Mouse (Mus musculus) limb, embryonic 11.5 days (tissue): ENCODE data around the gene Tmc2. TPM values are rescaled to one million over a fixed set of nuclear protein-coding genes. Genes with fewer than 3 reads are reported as not detected.

Experiments
- ATAC-seq: fragments of 200-750 bp; cut with Nextera tagmentation; 2 replicates; pipeline ENCODE4 v1.8.0; 2017; ENCODE audit warnings: low read depth; ENCODE audit not compliant: insufficient number of reproducible peaks, low FRiP score, low TSS enrichment
- DNase-seq: peaks from one replicate; pipeline ENCODE4 v3.0.0-alpha.2; 2015; ENCODE audit warnings: low spot score
- H3K27ac ChIP-seq: fragments of 300-500 bp; sonication (generic); replicated peaks from 2 replicates; pipeline ENCODE4 v1.5.1; 2014; ENCODE audit warnings: low read depth, mild to moderate bottlenecking, low read length
- H3K27me3 ChIP-seq: fragments of 300-500 bp; sonication (generic); 2 replicates; pipeline ENCODE4 v1.6.1; 2014; ENCODE audit warnings: mild to moderate bottlenecking, low read length, mixed read lengths; ENCODE audit not compliant: control insufficient read depth, insufficient read depth
- H3K36me3 ChIP-seq: fragments of 300-500 bp; sonication (generic); 2 replicates; pipeline ENCODE4 v1.6.1; 2014; ENCODE audit warnings: mild to moderate bottlenecking, low read length, moderate library complexity, mixed read lengths; ENCODE audit not compliant: control insufficient read depth, insufficient read depth
- H3K4me1 ChIP-seq: fragments of 300-500 bp; sonication (generic); 2 replicates; pipeline ENCODE4 v1.6.1; 2014; ENCODE audit warnings: low read length, mixed read lengths; ENCODE audit not compliant: control insufficient read depth, insufficient read depth
- H3K4me2 ChIP-seq: fragments of 300-500 bp; sonication (generic); 2 replicates; pipeline ENCODE4 v1.6.1; 2014; ENCODE audit warnings: low read depth, mild to moderate bottlenecking, moderate library complexity; ENCODE audit not compliant: severe bottlenecking
- H3K4me3 ChIP-seq: fragments of 300-500 bp; sonication (generic); 2 replicates; pipeline ENCODE4 v1.5.1; 2014; ENCODE audit warnings: low read depth, low read length
- H3K9ac ChIP-seq: fragments of 300-500 bp; sonication (generic); 2 replicates; pipeline ENCODE4 v1.6.1; 2014; ENCODE audit warnings: mild to moderate bottlenecking, low read length
- H3K9me3 ChIP-seq: fragments of 300-500 bp; sonication (generic); 2 replicates; pipeline ENCODE4 v1.6.1; 2016; ENCODE audit warnings: low read length; ENCODE audit not compliant: control insufficient read depth
- WGBS: fragments of 180-500 bp; shearing (Covaris S2); extraction: QIAGEN DNeasy Blood & Tissue Kit; methylation state at CpG from one replicate; pipeline ENCODE4 v1.1.7; 2014; 5-methylcytosine and 5-hydroxymethylcytosine counted together
- polyA plus RNA-seq: library from polyadenylated mRNA; unstranded; fragments of >200 nt; fragmentation: Nextera tagmentation; extraction: Ambion mirVana; gene quantifications from 2 replicates; pipeline ENCODE4 v1.2.1, GENCODE M21; 2014

The Tmc2 gene
- polyA plus RNA-seq, 1 experiment from 2014 or later: not detected

DNA sequence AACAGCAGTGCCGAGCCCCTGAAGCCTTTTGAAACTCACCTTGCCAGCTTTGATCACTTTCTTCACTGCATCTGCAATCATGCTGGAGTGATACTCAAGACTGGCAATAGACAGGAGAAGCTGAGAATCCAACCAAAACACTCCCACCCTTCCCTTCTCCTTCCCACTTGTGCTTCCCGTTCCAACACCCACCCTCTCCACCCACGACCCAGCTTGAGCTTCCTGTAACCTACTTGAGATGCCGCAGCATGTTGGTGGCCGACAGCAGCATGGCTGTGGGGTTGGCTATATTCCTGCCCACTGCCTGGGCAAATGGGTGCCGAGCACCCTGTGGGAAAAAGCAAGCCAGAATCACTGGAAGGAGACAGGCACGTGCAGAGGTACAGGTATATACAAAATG, 85.2 kb downstream of the Tmc2 start:
- H3K36me3 ChIP-seq: peaks cover 22% of the 10 kb centered on the region
- no peak overlapping the region for H3K4me3 ChIP-seq
- H3K4me1 ChIP-seq: peaks cover 6% of the 10 kb centered on the region; the same call in 1 of the 2 replicates

DNA sequence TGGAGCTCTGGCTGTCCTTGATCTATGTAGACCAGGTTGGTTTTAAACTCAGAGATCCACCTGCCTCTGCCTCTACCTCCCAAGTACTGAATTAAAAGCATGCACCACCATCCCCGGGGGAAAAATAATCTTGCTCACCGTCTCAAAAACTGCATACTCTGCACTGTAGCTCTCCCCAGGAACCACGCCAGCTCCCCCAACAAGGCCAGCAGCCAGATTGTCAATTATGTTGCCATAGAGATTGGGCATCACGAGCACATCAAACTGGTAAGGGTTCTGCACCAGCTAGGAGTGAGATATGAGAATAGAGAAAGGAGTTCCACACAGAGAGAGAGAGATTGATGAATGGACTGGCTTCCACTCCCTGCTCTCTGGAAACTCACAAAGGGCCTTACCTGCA, 85.8 kb downstream of the Tmc2 start:
- Histone ChIP-seq H3K27me3 (no peaks in the 10 kb centered on the region), H3K4me1 (0 out of 2 replicates have a peak, but pooled peaks cover 2% of the 10 kb centered on the region), H3K4me3 (no peak overlapping the region), H3K27ac (no peak overlapping the region), H3K36me3 (peaks cover 20% of the 10 kb centered on the region), H3K9me3 (no peaks in the 10 kb centered on the region), H3K9ac (no peak overlapping the region), H3K4me2 (no peak overlapping the region)
- DNase-seq (no peak), ATAC-seq (no peak)
- 80% methylated on average over 4 of the region's 4 CpGs for WGBS

More for the DNA sequence above, 85.2 kb downstream of the Tmc2 start:
- DNase-seq (no peak), ATAC-seq (no peak)
- no peak overlapping the region for H3K9ac ChIP-seq
- no peaks in the 10 kb centered on the region for H3K27me3 ChIP-seq
- H3K27ac ChIP-seq: no peak overlapping the region
- no peak overlapping the region for H3K4me2 ChIP-seq
- 68% methylated on average over 7 of the region's 7 CpGs for WGBS
- no peaks in the 10 kb centered on the region for H3K9me3 ChIP-seq

DNA sequence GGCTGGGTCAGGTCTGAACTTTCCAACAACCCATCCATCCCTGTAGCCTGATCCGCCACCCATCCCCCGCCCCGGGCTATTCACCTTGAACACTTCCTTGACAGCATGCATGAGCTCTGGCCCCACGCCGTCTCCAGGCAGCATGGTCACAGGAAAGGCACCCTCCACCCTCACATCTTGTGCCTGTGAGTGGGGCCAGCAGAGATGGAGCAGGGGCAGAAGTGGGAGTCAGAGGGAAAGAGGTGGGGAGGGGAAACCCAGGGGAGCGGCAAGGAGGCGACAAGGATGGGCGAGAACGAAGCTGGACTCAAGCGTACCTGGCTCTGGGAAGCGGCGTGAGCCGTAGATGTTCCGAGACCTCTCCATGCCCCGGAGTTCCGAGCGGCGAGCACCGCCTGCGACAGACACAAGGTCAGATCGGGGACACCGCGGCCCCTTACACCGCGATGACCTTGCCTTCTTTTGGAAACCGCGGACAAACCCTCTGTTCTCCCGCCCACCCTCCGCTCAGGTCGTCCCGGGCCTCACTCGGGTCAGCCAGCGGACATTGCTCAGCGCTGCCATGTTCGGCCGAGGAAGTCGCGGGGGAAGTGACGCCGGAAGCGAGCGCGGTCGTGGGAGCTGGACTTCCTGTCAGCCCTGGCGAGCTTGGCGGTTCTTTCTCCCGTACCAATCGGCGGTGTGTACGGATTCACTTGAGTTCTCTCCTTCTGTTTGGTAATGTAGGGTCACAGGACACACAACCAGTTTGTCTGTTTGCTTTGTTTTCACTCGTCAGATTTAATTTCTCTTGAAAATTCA, 89.1 kb downstream of the Tmc2 start, which contains the start of gene Idh3b:
Gene Idh3b, minus strand, starts transcription at position 694 of the 801 bp plus-strand sequence.
- DNase-seq (peak; percentile 93), ATAC-seq (peak; percentile 82)
- Histone ChIP-seq H3K27me3 (no peaks in the 10 kb centered on the region), H3K9ac (peak within 1 kb of the TSS; percentile 80), H3K4me3 (peak within 1 kb of the TSS; percentile 81), H3K4me2 (peak within 1 kb of the TSS; percentile 88), H3K36me3 (peaks cover 6% of the 10 kb centered on the region; the same call in 1 of the 2 replicates), H3K9me3 (no peaks in the 10 kb centered on the region), H3K27ac (peak within 1 kb of the TSS; percentile 61; the same call in 1 of the 2 replicates), H3K4me1 (0 out of 2 replicates have a peak, but pooled peaks cover 2% of the 10 kb centered on the region)
- WGBS: 1% methylated on average over 50 of the region's 51 CpGs

DNA sequence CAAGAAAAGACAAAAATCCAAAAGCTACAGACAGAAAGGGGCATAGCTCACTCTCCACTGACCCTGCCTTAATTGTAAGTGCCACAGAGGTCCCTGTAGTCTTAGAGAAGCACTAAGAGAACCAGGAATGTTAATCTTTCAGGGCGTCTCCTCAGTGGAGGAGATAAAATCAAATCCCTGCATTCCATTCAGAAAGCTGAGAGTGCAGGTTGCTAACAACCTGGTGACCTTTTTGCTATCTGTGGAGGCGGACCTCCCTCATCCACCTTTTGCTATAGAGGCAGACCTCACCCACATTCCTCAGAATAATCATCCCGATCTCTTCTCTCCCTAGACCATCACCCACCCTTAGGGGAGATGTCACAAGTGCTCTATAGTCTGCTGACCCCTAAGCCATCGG, 94.1 kb downstream of the Tmc2 start:
- Histone ChIP-seq H3K27me3 (0 out of 2 replicates have a peak, but pooled peaks cover 3% of the 10 kb centered on the region), H3K4me1 (no peaks in the 10 kb centered on the region), H3K9ac (no peak overlapping the region), H3K27ac (no peak overlapping the region), H3K9me3 (no peaks in the 10 kb centered on the region), H3K36me3 (no peaks in the 10 kb centered on the region), H3K4me3 (no peak overlapping the region), H3K4me2 (no peak overlapping the region)
- WGBS: 64% methylated on average over 4 of the region's 4 CpGs
- DNase-seq: no peak
- ATAC-seq: no peak

- no peaks in the 10 kb centered on the region for H3K36me3 ChIP-seq
- ATAC-seq: no peak
- peak; percentile 73 for DNase-seq
- peaks cover 17% of the 10 kb centered on the region for H3K27me3 ChIP-seq
- no peak overlapping the region for H3K9ac ChIP-seq
- 16% methylated on average over 8 of the region's 8 CpGs for WGBS
- H3K4me2 ChIP-seq: no peak overlapping the region
- H3K4me1 ChIP-seq: peaks cover 5% of the 10 kb centered on the region; the same call in 1 of the 2 replicates
- no peaks in the 10 kb centered on the region for H3K9me3 ChIP-seq
- H3K4me3 ChIP-seq: no peak overlapping the region
- H3K27ac ChIP-seq: no peak overlapping the region
Observed at GRCm38 (mm10) chr2:130291434-130291833, 96.4 kb downstream of the Tmc2 start.

DNA sequence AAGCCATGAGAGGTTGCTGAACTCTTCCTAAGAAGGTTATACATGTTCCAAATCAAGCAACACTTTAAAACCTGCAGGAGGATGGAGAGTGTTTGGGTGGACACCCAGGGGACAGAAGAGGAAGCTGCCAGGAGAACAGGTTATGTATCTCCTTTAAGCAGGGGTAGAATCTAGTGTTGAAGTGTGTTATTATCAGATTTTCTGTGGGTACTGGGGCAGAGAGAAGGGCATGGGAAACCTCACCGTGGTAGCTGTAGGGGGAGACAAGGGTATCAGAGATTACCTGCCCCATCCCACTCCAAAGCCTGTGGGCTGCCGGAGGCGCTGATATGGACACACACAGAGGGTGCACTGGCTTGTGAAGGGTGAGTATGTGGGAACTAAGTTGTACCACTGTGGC, 98.0 kb downstream of the Tmc2 start:
- peaks cover 8% of the 10 kb centered on the region; the same call in 1 of the 2 replicates for H3K4me1 ChIP-seq
- no peaks in the 10 kb centered on the region for H3K9me3 ChIP-seq
- no peak overlapping the region for H3K9ac ChIP-seq
- no peak for DNase-seq
- WGBS: 47% methylated on average over 3 of the region's 3 CpGs
- no peak overlapping the region for H3K4me3 ChIP-seq
- peaks cover 24% of the 10 kb centered on the region for H3K27me3 ChIP-seq
- ATAC-seq: no peak
- H3K27ac ChIP-seq: no peak overlapping the region
- H3K36me3 ChIP-seq: no peaks in the 10 kb centered on the region
- H3K4me2 ChIP-seq: no peak overlapping the region

DNA sequence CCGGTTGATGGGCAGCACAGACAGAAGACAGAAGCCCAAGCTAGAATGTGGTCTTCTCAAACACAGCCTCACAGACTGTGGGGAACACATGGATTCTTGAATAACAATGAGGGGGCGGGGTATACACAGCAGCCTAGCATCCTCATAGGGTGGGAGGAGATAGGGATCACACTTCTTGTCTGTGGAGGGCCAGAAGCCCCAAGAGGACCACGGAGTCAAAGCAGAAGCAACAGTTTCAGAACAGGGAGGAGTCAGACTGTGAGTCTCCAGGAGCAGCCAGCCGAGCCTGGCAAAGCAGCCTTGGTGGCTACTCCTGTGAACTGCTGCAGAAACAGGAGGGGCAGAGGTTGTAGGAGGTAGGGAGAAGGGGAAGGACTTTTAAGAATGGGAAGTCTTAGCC, 98.5 kb downstream of the Tmc2 start:
- no peak overlapping the region for H3K4me2 ChIP-seq
- peaks cover 24% of the 10 kb centered on the region for H3K27me3 ChIP-seq
- H3K4me1 ChIP-seq: peaks cover 8% of the 10 kb centered on the region; the same call in 1 of the 2 replicates
- WGBS: 4% methylated on average over 4 of the region's 4 CpGs
- H3K27ac ChIP-seq: no peak overlapping the region
- H3K9me3 ChIP-seq: no peaks in the 10 kb centered on the region
- H3K9ac ChIP-seq: no peak overlapping the region
- ATAC-seq (no peak), DNase-seq (peak; percentile 36)
- no peaks in the 10 kb centered on the region for H3K36me3 ChIP-seq
- no peak overlapping the region for H3K4me3 ChIP-seq

- H3K36me3 ChIP-seq: no peaks in the 10 kb centered on the region
- no peak for ATAC-seq
- H3K4me2 ChIP-seq: peak overlapping the region; percentile 80
- H3K27me3 ChIP-seq: peaks cover 24% of the 10 kb centered on the region
- peak overlapping the region; percentile 54 for H3K4me3 ChIP-seq
- H3K4me1 ChIP-seq: peaks cover 8% of the 10 kb centered on the region; the same call in 1 of the 2 replicates
- DNase-seq: no peak
- peak overlapping the region; percentile 69 for H3K9ac ChIP-seq
- H3K27ac ChIP-seq: no peak overlapping the region
- no peaks in the 10 kb centered on the region for H3K9me3 ChIP-seq
- WGBS: 7% methylated on average over 20 of the region's 20 CpGs
Observed at GRCm38 (mm10) chr2:130294218-130294935, 99.4 kb downstream of the Tmc2 start.
